Mouse (Mus musculus): ENCODE data around the gene Esrp2.

GRCm38 (mm10) chr8:106135672-106136071, 1.1 kb downstream of the Esrp2 start:
- TF ChIP-seq CTCF (IDR thresholded peaks at IDR 0.05; ENCODE audit: low read depth) (no peak), EP300 (IDR thresholded peaks at IDR 0.05; ENCODE audit: low read depth) (no peak)

All from liver, embryonic 14.5 days (tissue).